Mouse (Mus musculus): ENCODE measurements around the gene Zfp386. TPM values are rescaled to one million over a fixed set of nuclear protein-coding genes. Genes with fewer than 3 reads are reported as not detected.

Zfp386 gene
- polyA plus RNA-seq, 1 experiment = 6.6 TPM

DNA sequence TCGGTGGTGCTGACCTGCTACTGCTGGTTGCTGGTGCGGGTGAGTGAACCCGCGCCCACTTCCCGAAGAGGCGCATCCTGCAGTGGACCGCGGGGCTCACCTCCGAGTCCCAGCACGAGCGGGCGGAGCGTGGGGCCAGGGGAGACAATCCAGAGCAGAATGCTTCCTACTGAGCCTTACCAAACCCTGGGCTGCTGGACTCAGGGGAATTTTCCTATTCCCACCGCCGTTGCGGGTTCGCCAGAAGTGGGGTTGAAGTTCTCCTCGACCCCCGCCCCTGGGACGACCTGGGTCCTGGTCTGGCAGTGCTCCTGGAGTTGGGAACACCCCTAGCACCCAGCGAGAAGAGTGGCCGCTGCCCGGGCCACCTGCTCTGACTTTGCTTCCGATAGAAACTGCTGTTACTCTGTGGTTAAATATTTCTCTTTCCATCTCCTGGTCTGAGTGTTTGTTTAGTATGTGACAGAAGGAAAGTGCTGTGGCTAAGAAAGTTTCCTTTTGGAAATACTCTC, 30.4 kb downstream of the Zfp386 start:
- Histone ChIP-seq H3K4me3 (ENCODE audit: insufficient read depth, poor library complexity, severe bottlenecking) (no peak overlapping the region), H3K27me3 (ENCODE audit: control insufficient read depth, insufficient read depth, insufficient read length) (peaks cover 11% of the 10 kb centered on the region), H3K36me3 (ENCODE audit: control insufficient read depth, insufficient read depth) (no peaks in the 10 kb centered on the region), H3K79me3 (ENCODE audit: low read depth) (no peaks in the 10 kb centered on the region), H3ac (ENCODE audit: control insufficient read depth, insufficient read length, low read depth) (peak overlapping the region; percentile 45), H3K79me2 (ENCODE audit: control insufficient read depth, insufficient read depth) (no peaks in the 10 kb centered on the region)
- no peak for TF ChIP-seq FOSL1 (IDR thresholded peaks at IDR 0.05; ENCODE audit: insufficient read depth, low read length, poor library complexity, severe bottlenecking)
- TF ChIP-seq MAX (IDR thresholded peaks at IDR 0.05) = no peak
- TF ChIP-seq CEBPB (IDR thresholded peaks at IDR 0.05; ENCODE audit: low read depth) = no peak
- no peak for TF ChIP-seq MYOG (IDR thresholded peaks at IDR 0.05; ENCODE audit: control insufficient read depth, extremely low read depth, insufficient read length)
- no peak for TF ChIP-seq MYOD1 (IDR thresholded peaks at IDR 0.05; ENCODE audit: control insufficient read depth, insufficient read length, low read depth)
- TF ChIP-seq USF1 (IDR thresholded peaks at IDR 0.05; ENCODE audit: low read depth) = no peak
- no peak for TF ChIP-seq CTCF (IDR thresholded peaks at IDR 0.05; ENCODE audit: control insufficient read depth, insufficient read depth, insufficient read length)

DNA sequence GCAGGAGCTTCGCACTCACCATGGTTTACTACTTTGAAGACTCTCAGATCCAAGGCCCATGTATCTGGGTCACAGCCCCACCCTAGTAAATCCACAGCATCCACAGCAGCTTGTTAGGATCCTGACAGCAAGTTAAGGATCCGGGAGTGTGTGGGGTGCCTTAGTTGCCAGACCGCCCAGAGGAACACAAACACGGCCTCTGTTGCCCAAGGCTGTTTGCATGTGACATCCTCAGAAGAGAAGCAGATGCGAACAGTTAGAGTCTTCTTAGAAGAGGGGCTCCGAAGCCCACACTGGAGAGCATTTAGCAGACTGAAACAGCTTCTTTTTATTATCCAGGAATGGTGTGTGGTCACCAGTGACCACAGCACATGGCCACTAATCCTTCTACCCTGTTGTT, 35.6 kb downstream of the Zfp386 start:
- no peaks in the 10 kb centered on the region for H3K79me3 ChIP-seq (ENCODE audit: low read depth)
- no peaks in the 10 kb centered on the region for H3K27me3 ChIP-seq (ENCODE audit: control insufficient read depth, insufficient read depth, insufficient read length)
- no peaks in the 10 kb centered on the region for H3K79me2 ChIP-seq (ENCODE audit: control insufficient read depth, insufficient read depth)
- no peak overlapping the region for H3ac ChIP-seq (ENCODE audit: control insufficient read depth, insufficient read length, low read depth)
- no peaks in the 10 kb centered on the region for H3K36me3 ChIP-seq (ENCODE audit: control insufficient read depth, insufficient read depth)
- TF ChIP-seq MAX (IDR thresholded peaks at IDR 0.05) (no peak), CEBPB (IDR thresholded peaks at IDR 0.05; ENCODE audit: low read depth) (no peak), MYOD1 (IDR thresholded peaks at IDR 0.05; ENCODE audit: control insufficient read depth, insufficient read length, low read depth) (no peak), USF1 (IDR thresholded peaks at IDR 0.05; ENCODE audit: low read depth) (no peak), FOSL1 (IDR thresholded peaks at IDR 0.05; ENCODE audit: insufficient read depth, low read length, poor library complexity, severe bottlenecking) (no peak), MYOG (IDR thresholded peaks at IDR 0.05; ENCODE audit: control insufficient read depth, extremely low read depth, insufficient read length) (no peak), CTCF (IDR thresholded peaks at IDR 0.05; ENCODE audit: control insufficient read depth, insufficient read depth, insufficient read length) (no peak)
- H3K4me3 ChIP-seq (ENCODE audit: insufficient read depth, poor library complexity, severe bottlenecking) = no peak overlapping the region

DNA sequence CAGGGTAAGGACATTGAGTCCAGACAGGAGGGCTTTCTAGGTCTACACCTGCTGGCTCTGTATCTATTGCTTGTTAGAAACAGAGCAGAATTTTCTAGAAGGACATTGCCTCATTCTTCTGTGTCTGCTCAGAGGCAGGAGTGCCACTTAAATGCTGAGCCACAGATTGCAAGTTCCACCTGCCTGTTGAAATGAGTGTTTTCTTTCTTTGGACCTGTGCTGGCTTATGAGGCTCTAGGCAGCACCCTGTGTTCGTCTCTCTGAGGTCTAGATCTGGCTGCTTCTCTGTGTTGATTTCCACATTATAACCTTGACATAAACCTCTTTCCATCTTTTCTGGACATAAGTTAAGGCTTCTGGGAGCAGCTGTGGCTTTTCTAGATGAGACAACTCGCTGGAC, 36.8 kb downstream of the Zfp386 start:
- H3K36me3 ChIP-seq (ENCODE audit: control insufficient read depth, insufficient read depth) = no peaks in the 10 kb centered on the region
- no peak overlapping the region for H3ac ChIP-seq (ENCODE audit: control insufficient read depth, insufficient read length, low read depth)
- no peaks in the 10 kb centered on the region for H3K79me2 ChIP-seq (ENCODE audit: control insufficient read depth, insufficient read depth)
- H3K27me3 ChIP-seq (ENCODE audit: control insufficient read depth, insufficient read depth, insufficient read length) = no peaks in the 10 kb centered on the region
- no peak overlapping the region for H3K4me3 ChIP-seq (ENCODE audit: insufficient read depth, poor library complexity, severe bottlenecking)
- H3K79me3 ChIP-seq (ENCODE audit: low read depth) = no peaks in the 10 kb centered on the region
- TF ChIP-seq USF1 (IDR thresholded peaks at IDR 0.05; ENCODE audit: low read depth) (no peak), MYOG (IDR thresholded peaks at IDR 0.05; ENCODE audit: control insufficient read depth, extremely low read depth, insufficient read length) (no peak), CTCF (IDR thresholded peaks at IDR 0.05; ENCODE audit: control insufficient read depth, insufficient read depth, insufficient read length) (no peak), CEBPB (IDR thresholded peaks at IDR 0.05; ENCODE audit: low read depth) (no peak), MAX (IDR thresholded peaks at IDR 0.05) (no peak), FOSL1 (IDR thresholded peaks at IDR 0.05; ENCODE audit: insufficient read depth, low read length, poor library complexity, severe bottlenecking) (no peak), MYOD1 (IDR thresholded peaks at IDR 0.05; ENCODE audit: control insufficient read depth, insufficient read length, low read depth) (no peak)

DNA sequence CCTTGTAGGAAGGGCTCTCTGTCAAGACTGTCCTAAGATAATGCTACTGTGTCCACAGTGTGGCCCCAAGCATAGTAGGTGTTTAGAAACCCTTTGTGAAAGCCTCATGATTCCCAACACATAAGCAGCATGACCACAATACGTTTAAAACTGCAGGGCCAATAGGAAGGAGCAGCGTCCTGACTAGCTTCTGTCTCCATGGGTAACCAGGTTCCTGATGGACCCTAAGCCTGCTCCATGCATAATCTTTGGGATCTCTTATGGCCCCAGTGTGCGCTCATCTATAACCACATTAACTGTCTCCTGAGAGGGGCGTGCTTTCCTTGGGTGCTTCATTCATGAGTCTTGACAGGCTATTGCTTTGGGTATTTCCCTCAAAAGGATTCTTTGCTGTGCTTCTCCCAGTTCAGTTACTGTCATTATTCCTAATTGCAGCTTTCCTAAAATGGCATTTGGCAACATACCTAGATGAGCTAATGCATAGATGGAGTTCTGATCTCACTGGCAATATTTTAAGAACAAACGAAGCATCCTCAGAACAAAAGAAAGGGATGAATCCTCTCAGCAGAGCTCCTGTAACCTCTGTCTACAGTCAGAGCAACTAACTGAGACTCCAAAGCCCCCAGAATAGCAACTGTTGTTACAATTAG, 39.6 kb downstream of the Zfp386 start:
- Histone ChIP-seq H3K4me3 (ENCODE audit: insufficient read depth, poor library complexity, severe bottlenecking) (no peak overlapping the region), H3ac (ENCODE audit: control insufficient read depth, insufficient read length, low read depth) (no peak overlapping the region), H3K79me2 (ENCODE audit: control insufficient read depth, insufficient read depth) (no peaks in the 10 kb centered on the region), H3K27me3 (ENCODE audit: control insufficient read depth, insufficient read depth, insufficient read length) (no peaks in the 10 kb centered on the region), H3K79me3 (ENCODE audit: low read depth) (no peaks in the 10 kb centered on the region), H3K36me3 (ENCODE audit: control insufficient read depth, insufficient read depth) (no peaks in the 10 kb centered on the region)
- no peak for TF ChIP-seq MAX (IDR thresholded peaks at IDR 0.05)
- no peak for TF ChIP-seq CTCF (IDR thresholded peaks at IDR 0.05; ENCODE audit: control insufficient read depth, insufficient read depth, insufficient read length)
- no peak for TF ChIP-seq CEBPB (IDR thresholded peaks at IDR 0.05; ENCODE audit: low read depth)
- TF ChIP-seq MYOD1 (IDR thresholded peaks at IDR 0.05; ENCODE audit: control insufficient read depth, insufficient read length, low read depth) = no peak
- TF ChIP-seq MYOG (IDR thresholded peaks at IDR 0.05; ENCODE audit: control insufficient read depth, extremely low read depth, insufficient read length) = no peak
- no peak for TF ChIP-seq USF1 (IDR thresholded peaks at IDR 0.05; ENCODE audit: low read depth)
- TF ChIP-seq FOSL1 (IDR thresholded peaks at IDR 0.05; ENCODE audit: insufficient read depth, low read length, poor library complexity, severe bottlenecking) = no peak

DNA sequence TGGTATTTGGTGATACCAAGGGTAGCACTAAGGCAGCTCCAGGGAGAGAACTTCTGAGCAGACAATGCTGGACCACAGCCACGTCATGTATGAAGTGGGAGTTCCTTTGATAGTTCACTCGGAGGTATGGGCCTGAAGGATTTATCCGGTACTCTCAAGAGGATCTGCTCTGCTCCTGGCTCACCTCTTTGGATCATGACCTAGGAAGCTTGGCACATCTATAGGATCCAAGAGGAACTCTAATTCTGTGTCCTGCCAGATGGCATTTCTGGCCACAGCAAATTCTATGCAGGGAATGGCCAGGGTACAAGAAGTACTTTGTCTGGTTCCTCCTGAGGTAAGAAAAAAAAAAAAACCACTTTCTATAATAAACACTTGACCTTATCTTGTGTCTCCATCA, 42.3 kb downstream of the Zfp386 start:
- Histone ChIP-seq H3K36me3 (ENCODE audit: control insufficient read depth, insufficient read depth) (no peaks in the 10 kb centered on the region), H3K79me3 (ENCODE audit: low read depth) (no peaks in the 10 kb centered on the region), H3K79me2 (ENCODE audit: control insufficient read depth, insufficient read depth) (no peaks in the 10 kb centered on the region), H3K27me3 (ENCODE audit: control insufficient read depth, insufficient read depth, insufficient read length) (no peaks in the 10 kb centered on the region), H3ac (ENCODE audit: control insufficient read depth, insufficient read length, low read depth) (no peak overlapping the region), H3K4me3 (ENCODE audit: insufficient read depth, poor library complexity, severe bottlenecking) (no peak overlapping the region)
- TF ChIP-seq MAX (IDR thresholded peaks at IDR 0.05) = no peak
- no peak for TF ChIP-seq CEBPB (IDR thresholded peaks at IDR 0.05; ENCODE audit: low read depth)
- TF ChIP-seq FOSL1 (IDR thresholded peaks at IDR 0.05; ENCODE audit: insufficient read depth, low read length, poor library complexity, severe bottlenecking) = no peak
- no peak for TF ChIP-seq MYOD1 (IDR thresholded peaks at IDR 0.05; ENCODE audit: control insufficient read depth, insufficient read length, low read depth)
- TF ChIP-seq CTCF (IDR thresholded peaks at IDR 0.05; ENCODE audit: control insufficient read depth, insufficient read depth, insufficient read length) = no peak
- no peak for TF ChIP-seq USF1 (IDR thresholded peaks at IDR 0.05; ENCODE audit: low read depth)
- TF ChIP-seq MYOG (IDR thresholded peaks at IDR 0.05; ENCODE audit: control insufficient read depth, extremely low read depth, insufficient read length) = no peak
